ENCODE assay signal across 8 mouse cellular contexts in the genomic region with DNA sequence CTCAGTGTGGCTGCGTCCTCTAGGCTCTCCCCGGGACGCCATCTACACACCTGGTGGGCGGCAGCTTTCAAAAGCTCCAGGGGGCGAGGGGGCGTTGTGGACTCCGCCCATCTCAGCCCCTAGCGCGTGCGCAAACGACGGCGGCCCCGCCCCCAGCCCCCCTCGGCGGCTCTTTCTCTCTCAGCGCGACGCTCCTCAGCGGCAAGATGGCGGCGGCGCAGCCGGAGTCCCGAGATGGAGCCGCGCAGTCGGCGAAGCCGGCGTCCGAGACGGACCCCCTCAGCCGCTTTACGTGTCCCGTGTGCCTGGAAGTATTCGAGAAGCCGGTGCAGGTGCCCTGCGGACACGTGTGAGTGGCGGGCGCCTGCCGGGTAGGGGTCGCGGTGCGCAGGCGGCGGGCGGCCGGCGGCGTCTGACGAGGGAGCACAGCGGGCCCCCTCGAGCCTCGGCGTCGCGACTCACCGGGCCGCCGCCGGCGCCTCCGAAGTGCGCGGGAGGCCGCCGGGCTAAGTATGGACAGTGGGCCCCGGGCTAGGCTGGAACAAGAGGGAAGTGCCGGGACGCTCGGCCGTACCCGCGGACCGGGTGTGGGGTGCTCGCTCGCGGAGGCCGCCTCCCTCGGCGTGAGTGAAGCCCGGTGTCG. TPM values are rescaled to one million over a fixed set of nuclear protein-coding genes. Genes with fewer than 3 reads are reported as not detected.
A peak's percentile ranks its signal among the peaks of the same experiment; 100 is the strongest.
DNase-seq lines count a peak whose midpoint lies in the region; ATAC-seq lines count a peak whose summit lies in the region.

No protein-coding gene starts in this region.

- peak overlapping the region; percentile 84 for H3K9ac ChIP-seq in hindbrain, embryonic 15.5 days

- peak; percentile 96 for DNase-seq in ZHBTc4 (ENCODE audit: low read depth, low spot score)
- DNase-seq in cerebellum, postnatal 25 days = peak; percentile 93 to 97
- DNase-seq in frontal cortex, postnatal 36 days (ENCODE audit: low spot score in 2 of 2) = peak; percentile 86 to 88
- peak; percentile 79 to 94 for DNase-seq in left cerebral cortex, postnatal 10 days (ENCODE audit: extremely low spot score in 1 of 2, low spot score in 2 of 2)
- peak; percentile 93 for DNase-seq in right cerebral cortex, postnatal 14 days
- peak; percentile 84 to 90 for DNase-seq in urinary bladder, postnatal 4 days (ENCODE audit: low spot score in 2 of 2)

- intact Hi-C loops in left cerebral cortex, postnatal 10 days (cut with DNase I) = no loop called here

- peak overlapping the region; percentile 90 for H3K4me2 ChIP-seq in hindbrain, embryonic 15.5 days

- ATAC-seq in hindbrain, embryonic 15.5 days (ENCODE audit: low FRiP score, low read depth) = peak; percentile 91
- ATAC-seq in megakaryocyte progenitor cell, adult 5-6 weeks (replicated peaks; ENCODE audit: poor library complexity) = peak; percentile 79

- H3K4me1 ChIP-seq in hindbrain, embryonic 15.5 days (replicated peaks) = peaks cover 37% of the 10 kb centered on the region

- peak overlapping the region; percentile 89 for H3K27ac ChIP-seq in hindbrain, embryonic 15.5 days (replicated peaks)

- H3K36me3 ChIP-seq in hindbrain, embryonic 15.5 days = peaks cover 4% of the 10 kb centered on the region

- H3K27me3 ChIP-seq in hindbrain, embryonic 15.5 days = no peaks in the 10 kb centered on the region

- peak overlapping the region; percentile 85 for H3K4me3 ChIP-seq in hindbrain, embryonic 15.5 days

- WGBS in hindbrain, embryonic 15.5 days = under 1% methylated on average over 76 of the region's 85 CpGs

- no peaks in the 10 kb centered on the region for H3K9me3 ChIP-seq in hindbrain, embryonic 15.5 days

RNA-seq across cellular contexts. Expression of a gene that starts 10.7 kb away (rescaled TPM):
- polyA plus RNA-seq in hindbrain, embryonic 15.5 days (2015; fragmentation: Nextera tagmentation; extraction: Ambion mirVana) = 30.7 and 33.4 TPM in 2 replicates
- total RNA-seq in left cerebral cortex, postnatal 10 days (2021) = 10 to 100 TPM; 68.2 to 69.8 TPM
- total RNA-seq in megakaryocyte progenitor cell, adult 5-6 weeks (2015) = 10.5 and 11.8 TPM in 2 replicates
- total RNA-seq in megakaryocyte progenitor cell, adult 5-6 weeks (2017) = 7.4 and 7.7 TPM in 2 replicates

RNA-seq across cellular contexts. Expression of a gene that starts 10.9 kb away (rescaled TPM):
- polyA plus RNA-seq in hindbrain, embryonic 15.5 days (2015; fragmentation: Nextera tagmentation; extraction: Ambion mirVana) = 112 and 115 TPM in 2 replicates
- 10 to 100 TPM; 31.5 to 34.3 TPM for total RNA-seq in left cerebral cortex, postnatal 10 days (2021)
- total RNA-seq in megakaryocyte progenitor cell, adult 5-6 weeks (2015) = 31.5 and 39.0 TPM in 2 replicates
- total RNA-seq in megakaryocyte progenitor cell, adult 5-6 weeks (2017) = 18.7 and 18.9 TPM in 2 replicates

RNA-seq across cellular contexts. Expression of a gene that starts 34.6 kb away (rescaled TPM):
- 5.9 and 6.6 TPM in 2 replicates for polyA plus RNA-seq in hindbrain, embryonic 15.5 days (2015; fragmentation: Nextera tagmentation; extraction: Ambion mirVana)
- total RNA-seq in left cerebral cortex, postnatal 10 days (2021) = 1 to 10 TPM in 1 of 2 experiments, under 1 TPM in 1; 0.47 to 1.6 TPM
- not detected in 2 replicates for total RNA-seq in megakaryocyte progenitor cell, adult 5-6 weeks (2015)
- 0.33 and 0.44 TPM in 2 replicates for total RNA-seq in megakaryocyte progenitor cell, adult 5-6 weeks (2017)

Comparison
In these comparisons a context has a peak if more than half of its experiments do, and no peak if none do; other contexts are left out.
1. Peak in every context shown above with its lines: DNase-seq, ATAC-seq, H3K4me3 ChIP-seq and H3K27ac ChIP-seq.
2. RNA of a gene that starts 10.7 kb away (total RNA-seq): 68.2 to 69.8 TPM in left cerebral cortex, postnatal 10 days; 7.4 to 11.8 TPM in megakaryocyte progenitor cell, adult 5-6 weeks; every median in the first group is over 4 times any median in the second.